Mouse (Mus musculus): ENCODE measurements at regions not wholly inside any gene's neighbourhood (a gene's known extent, or its start where the extent isn't known, plus 50 kb on each side); places are given as distances from the start of the nearest gene placed in this dataset.

DNA sequence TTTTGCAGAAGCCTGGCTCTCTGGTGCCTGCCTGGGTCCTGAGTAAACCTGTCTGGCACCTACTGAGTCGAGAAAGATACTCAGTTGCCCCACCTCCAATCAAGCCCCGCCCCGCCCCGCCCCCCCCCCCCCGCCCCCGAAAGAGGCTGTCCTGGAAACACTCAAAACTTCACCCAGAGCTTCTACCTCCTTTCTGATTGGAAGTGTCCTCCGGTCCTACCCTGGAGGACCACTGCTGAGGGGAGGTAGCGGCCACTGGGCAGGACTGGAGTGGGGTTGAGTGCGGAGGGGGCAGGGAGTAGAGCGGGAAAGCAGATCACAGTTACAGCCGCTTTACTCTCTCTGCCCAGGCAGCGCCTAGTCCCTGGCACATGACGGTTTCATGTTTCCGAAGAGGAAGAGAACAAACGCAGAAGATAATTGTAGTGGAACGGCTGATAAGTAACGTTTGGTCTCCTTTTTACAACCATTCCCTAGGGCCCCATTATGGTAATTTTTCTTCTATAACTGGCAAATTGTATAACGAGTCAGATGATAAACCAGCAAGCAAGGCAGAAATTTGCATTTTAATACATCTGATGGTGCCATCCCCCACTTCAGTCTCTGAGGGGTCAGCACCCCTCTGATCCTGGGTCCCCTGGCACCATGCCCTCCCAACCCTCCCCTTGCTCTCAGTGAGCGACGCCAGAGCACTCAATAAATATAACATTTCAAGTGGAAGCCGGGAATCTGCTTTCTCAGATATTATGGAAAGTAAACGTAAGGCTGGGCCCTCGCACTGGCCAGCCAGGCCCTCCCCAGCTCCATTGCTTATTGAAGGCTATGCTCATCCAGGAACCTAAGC is 221.5 kb upstream of the Rpl38 start:
- no peaks in the 10 kb centered on the region for H3K9me3 ChIP-seq (ENCODE audit: low read length)
- no peak for TF ChIP-seq CTCF (IDR thresholded peaks at IDR 0.05; ENCODE audit: low read depth)
- peak overlapping the region; percentile 6; the same call in 1 of the 2 replicates for H3K4me3 ChIP-seq (ENCODE audit: low read length)
- peak overlapping the region; percentile 43 for H3K4me2 ChIP-seq (ENCODE audit: low read depth, low read length)
- peaks cover 16% of the 10 kb centered on the region for H3K4me1 ChIP-seq (ENCODE audit: insufficient read depth, low read length)
- no peaks in the 10 kb centered on the region for H3K27me3 ChIP-seq (ENCODE audit: insufficient read depth, low read length)
- H3K9ac ChIP-seq (replicated peaks; ENCODE audit: low read length), result no peak overlapping the region
- whole genome bisulfite sequencing, result 10% methylated on average over 23 of the region's 23 CpGs
- H3K27ac ChIP-seq, result no peak overlapping the region
- no peaks in the 10 kb centered on the region for H3K36me3 ChIP-seq (ENCODE audit: insufficient read depth, low read length)
- peak; percentile 52; the same call in 1 of the 2 replicates for ATAC-seq
- peak; percentile 51 for DNase-seq (ENCODE audit: low spot score)

DNA sequence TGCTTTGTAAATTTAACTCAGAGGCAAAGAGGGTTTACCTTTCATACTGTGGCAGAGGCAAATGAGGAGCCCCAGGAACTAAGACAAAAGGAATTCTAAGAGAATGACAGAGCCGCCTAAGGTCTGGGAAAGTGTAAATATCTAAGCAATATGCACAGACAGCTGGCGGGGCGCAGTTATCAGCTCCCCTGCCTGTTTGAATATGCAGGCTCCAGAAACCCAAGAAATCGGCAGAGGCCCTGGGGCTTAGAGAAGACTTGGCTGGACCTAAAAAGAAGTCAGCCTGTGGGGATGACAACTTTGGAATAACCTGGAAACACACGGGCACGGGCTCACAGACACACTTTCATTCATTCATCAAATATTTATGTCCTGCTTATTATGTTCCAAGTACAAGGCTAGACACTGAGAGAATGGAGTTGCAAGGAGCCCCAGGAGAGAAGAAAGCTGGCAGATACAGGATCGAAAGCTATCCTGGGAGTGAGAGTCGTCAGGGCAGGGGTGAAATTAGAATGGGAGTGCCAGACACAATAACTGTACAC is 222.2 kb upstream of the Rpl38 start:
- Histone ChIP-seq H3K9me3 (ENCODE audit: low read length) (no peaks in the 10 kb centered on the region), H3K4me2 (ENCODE audit: low read depth, low read length) (peak overlapping the region; percentile 43; the same call in 1 of the 2 replicates), H3K27ac (no peak overlapping the region), H3K4me1 (ENCODE audit: insufficient read depth, low read length) (peaks cover 16% of the 10 kb centered on the region), H3K36me3 (ENCODE audit: insufficient read depth, low read length) (no peaks in the 10 kb centered on the region), H3K27me3 (ENCODE audit: insufficient read depth, low read length) (no peaks in the 10 kb centered on the region), H3K9ac (replicated peaks; ENCODE audit: low read length) (no peak overlapping the region), H3K4me3 (ENCODE audit: low read length) (no peak overlapping the region; the same call in 1 of the 2 replicates)
- DNase-seq (ENCODE audit: low spot score) (no peak), ATAC-seq (no peak)
- 5% methylated on average over 8 of the region's 8 CpGs for WGBS
- no peak for TF ChIP-seq CTCF (IDR thresholded peaks at IDR 0.05; ENCODE audit: low read depth)

DNA sequence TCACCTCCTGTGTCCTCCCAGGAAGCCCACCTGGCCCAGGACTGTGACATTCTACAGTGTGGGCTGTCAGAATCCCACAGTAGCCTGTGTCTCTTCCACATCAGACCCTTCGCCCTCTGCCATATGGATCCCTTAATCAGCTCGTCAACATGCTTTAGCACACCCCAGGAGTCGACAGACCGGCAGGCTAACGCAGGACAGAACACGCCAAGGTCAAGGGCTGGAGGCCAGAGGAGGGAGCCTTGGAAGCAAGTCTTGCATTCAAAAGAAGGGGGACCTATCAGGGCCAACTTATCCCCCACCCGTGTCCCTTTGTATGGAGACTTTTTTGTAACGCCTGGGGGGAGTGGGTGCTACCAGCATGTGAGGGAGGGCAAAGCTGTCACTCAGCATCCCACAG is 224.1 kb upstream of the Rpl38 start:
- Histone ChIP-seq H3K4me1 (ENCODE audit: insufficient read depth, low read length) (peaks cover 16% of the 10 kb centered on the region), H3K27ac (no peak overlapping the region), H3K27me3 (ENCODE audit: insufficient read depth, low read length) (no peaks in the 10 kb centered on the region), H3K9ac (replicated peaks; ENCODE audit: low read length) (no peak overlapping the region), H3K9me3 (ENCODE audit: low read length) (no peaks in the 10 kb centered on the region), H3K36me3 (ENCODE audit: insufficient read depth, low read length) (no peaks in the 10 kb centered on the region), H3K4me2 (ENCODE audit: low read depth, low read length) (no peak overlapping the region), H3K4me3 (ENCODE audit: low read length) (no peak overlapping the region)
- 30% methylated on average over 8 of the region's 8 CpGs for WGBS
- no peak for TF ChIP-seq CTCF (IDR thresholded peaks at IDR 0.05; ENCODE audit: low read depth)
- ATAC-seq, result no peak
- DNase-seq (ENCODE audit: low spot score), result no peak

DNA sequence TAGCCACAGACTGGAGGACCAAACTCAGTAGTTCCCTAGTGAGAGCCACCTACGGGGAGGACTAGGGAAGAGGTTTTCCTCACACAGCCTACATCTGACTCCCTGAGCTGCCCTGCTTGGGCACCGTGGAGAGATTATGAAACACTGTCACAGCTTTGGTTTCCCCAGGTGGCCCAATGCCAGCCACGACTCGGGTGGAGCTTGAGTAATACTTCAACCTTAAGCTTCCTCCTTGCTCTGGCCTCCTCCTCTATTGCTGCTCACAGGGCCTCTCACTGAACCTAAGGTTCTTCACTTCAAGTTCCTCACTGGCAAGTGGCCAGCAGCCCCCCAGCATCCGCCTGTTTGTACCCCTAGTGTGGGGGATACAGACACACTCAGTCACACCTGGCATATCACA is 224.9 kb upstream of the Rpl38 start:
- no peak for TF ChIP-seq CTCF (IDR thresholded peaks at IDR 0.05; ENCODE audit: low read depth)
- DNase-seq (ENCODE audit: low spot score), result no peak
- Histone ChIP-seq H3K9me3 (ENCODE audit: low read length) (no peaks in the 10 kb centered on the region), H3K4me3 (ENCODE audit: low read length) (no peak overlapping the region), H3K4me2 (ENCODE audit: low read depth, low read length) (no peak overlapping the region), H3K27me3 (ENCODE audit: insufficient read depth, low read length) (no peaks in the 10 kb centered on the region), H3K36me3 (ENCODE audit: insufficient read depth, low read length) (no peaks in the 10 kb centered on the region), H3K27ac (no peak overlapping the region), H3K9ac (replicated peaks; ENCODE audit: low read length) (no peak overlapping the region), H3K4me1 (ENCODE audit: insufficient read depth, low read length) (peaks cover 12% of the 10 kb centered on the region)
- no peak for ATAC-seq
- WGBS, result 63% methylated on average over 5 of the region's 5 CpGs

DNA sequence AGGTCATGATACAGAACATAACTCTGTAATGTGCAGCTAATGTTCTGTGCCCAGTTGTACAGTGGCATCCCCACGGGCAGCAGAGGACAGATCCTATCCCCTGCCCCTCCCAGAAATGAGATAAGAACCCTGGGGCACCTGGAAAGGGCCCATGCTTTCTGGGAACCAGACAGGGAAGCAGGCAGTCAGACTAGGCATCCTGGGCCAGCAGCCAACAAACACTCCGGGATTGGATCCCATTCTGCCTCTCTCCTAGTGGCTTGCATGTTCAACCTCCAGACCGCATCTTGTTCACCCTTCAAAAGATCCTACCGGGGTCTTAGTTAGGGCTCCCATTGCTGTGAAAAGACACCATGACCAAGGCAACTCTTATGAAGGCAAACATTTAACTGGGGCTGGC is 229.0 kb upstream of the Rpl38 start:
- no peak for DNase-seq (ENCODE audit: low spot score)

DNA sequence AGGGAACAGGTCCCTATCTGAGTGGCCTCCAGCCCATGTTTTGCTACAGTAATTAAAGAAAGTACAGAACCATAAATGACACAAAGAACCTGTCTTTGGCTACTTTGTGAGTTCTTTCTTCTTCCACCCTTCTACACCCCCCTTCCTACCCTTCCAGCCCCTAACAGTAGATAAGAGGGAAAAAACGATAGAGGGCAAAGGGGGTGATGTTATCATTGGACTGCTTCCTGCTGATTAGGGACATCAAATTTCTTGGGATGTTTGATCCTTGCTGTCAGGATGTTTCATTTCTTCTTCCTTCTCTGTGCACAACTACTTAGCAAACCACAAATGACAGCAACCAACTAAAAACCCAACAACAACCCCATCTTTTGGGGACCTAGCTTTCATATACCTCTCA is 232.5 kb upstream of the Rpl38 start:
- WGBS, result 81% methylated on average over 1 of the region's 1 CpGs
- H3K4me3 ChIP-seq (ENCODE audit: low read length), result no peak overlapping the region

More for the DNA sequence above, 229.0 kb upstream of the Rpl38 start:
- no peak overlapping the region for H3K4me2 ChIP-seq (ENCODE audit: low read depth, low read length)
- H3K27me3 ChIP-seq (ENCODE audit: insufficient read depth, low read length), result no peaks in the 10 kb centered on the region
- no peaks in the 10 kb centered on the region for H3K4me1 ChIP-seq (ENCODE audit: insufficient read depth, low read length)
- no peak overlapping the region for H3K9ac ChIP-seq (replicated peaks; ENCODE audit: low read length)
- 65% methylated on average over 4 of the region's 4 CpGs for WGBS
- H3K36me3 ChIP-seq (ENCODE audit: insufficient read depth, low read length), result no peaks in the 10 kb centered on the region
- TF ChIP-seq CTCF (IDR thresholded peaks at IDR 0.05; ENCODE audit: low read depth), result no peak
- H3K9me3 ChIP-seq (ENCODE audit: low read length), result no peaks in the 10 kb centered on the region
- ATAC-seq, result no peak
- no peak overlapping the region for H3K27ac ChIP-seq
- H3K4me3 ChIP-seq (ENCODE audit: low read length), result no peak overlapping the region

DNA sequence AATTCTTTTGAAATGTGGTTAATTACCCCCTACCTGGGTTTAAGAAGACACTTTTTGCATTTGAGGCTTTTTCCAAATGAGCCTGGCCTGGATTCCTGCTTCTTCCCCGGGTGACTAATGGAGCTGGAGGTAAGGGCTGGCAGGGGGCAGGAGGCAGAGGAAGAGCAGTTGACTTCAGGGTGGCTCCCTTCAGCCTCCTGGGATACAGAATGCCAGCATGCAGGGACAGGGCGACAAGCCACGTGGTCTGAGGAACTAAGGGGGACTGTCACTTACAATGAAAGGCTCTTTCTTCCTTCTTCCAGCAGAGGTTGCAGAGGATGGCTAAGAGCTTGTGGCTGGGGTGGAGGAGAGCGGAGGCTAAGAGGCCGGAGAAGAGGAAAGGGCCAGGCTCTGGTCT is 234.8 kb upstream of the Rpl38 start:
- H3K27ac ChIP-seq, result peak overlapping the region; percentile 26; the same call in 1 of the 2 replicates
- H3K4me3 ChIP-seq (ENCODE audit: low read length), result no peak overlapping the region
- H3K36me3 ChIP-seq (ENCODE audit: insufficient read depth, low read length), result no peaks in the 10 kb centered on the region
- DNase-seq (ENCODE audit: low spot score), result peak; percentile 40
- no peak overlapping the region for H3K4me2 ChIP-seq (ENCODE audit: low read depth, low read length)
- WGBS, result 12% methylated on average over 5 of the region's 5 CpGs
- TF ChIP-seq CTCF (IDR thresholded peaks at IDR 0.05; ENCODE audit: low read depth), result no peak
- H3K27me3 ChIP-seq (ENCODE audit: insufficient read depth, low read length), result no peaks in the 10 kb centered on the region
- ATAC-seq, result peak; percentile 40; the same call in 1 of the 2 replicates
- H3K9me3 ChIP-seq (ENCODE audit: low read length), result no peaks in the 10 kb centered on the region
- no peak overlapping the region for H3K9ac ChIP-seq (replicated peaks; ENCODE audit: low read length)
- H3K4me1 ChIP-seq (ENCODE audit: insufficient read depth, low read length), result peaks cover 7% of the 10 kb centered on the region; the same call in 1 of the 2 replicates

More for the DNA sequence above, 232.5 kb upstream of the Rpl38 start:
- ATAC-seq, result no peak
- H3K9ac ChIP-seq (replicated peaks; ENCODE audit: low read length), result no peak overlapping the region
- no peaks in the 10 kb centered on the region for H3K27me3 ChIP-seq (ENCODE audit: insufficient read depth, low read length)
- H3K36me3 ChIP-seq (ENCODE audit: insufficient read depth, low read length), result no peaks in the 10 kb centered on the region
- peaks cover 7% of the 10 kb centered on the region; the same call in 1 of the 2 replicates for H3K4me1 ChIP-seq (ENCODE audit: insufficient read depth, low read length)
- no peaks in the 10 kb centered on the region for H3K9me3 ChIP-seq (ENCODE audit: low read length)
- DNase-seq (ENCODE audit: low spot score), result no peak
- no peak overlapping the region for H3K27ac ChIP-seq
- TF ChIP-seq CTCF (IDR thresholded peaks at IDR 0.05; ENCODE audit: low read depth), result no peak
- no peak overlapping the region for H3K4me2 ChIP-seq (ENCODE audit: low read depth, low read length)
